Mouse (Mus musculus) gastrocnemius, postnatal 4 days (tissue): ENCODE data around the gene Tmco1. TPM values are rescaled to one million over a fixed set of nuclear protein-coding genes. Genes with fewer than 3 reads are reported as not detected.

ENCODE experiments used
- DNase-seq, 2 experiments: peaks; one replicate each; pipeline ENCODE4 v3.0.0; 2021 to 2022; ENCODE audit warnings: low spot score in 2 of 2, mixed read lengths in 2 of 2
- long read RNA-seq, 2 experiments: library from polyadenylated mRNA; stranded (forward); transcript quantifications; one replicate each; pipeline ENCODE4 v2.0.0; 2021
- total RNA-seq, 2 experiments: library from RNA; stranded (reverse); gene quantifications; 2 replicates each; pipeline ENCODE4 v1.2.3; 2021

Tmco1 gene
- 10 to 100 TPM; 45.2 to 50.6 TPM for total RNA-seq
- long read RNA-seq, experiment 1, transcript Tmco1-204 (7 exons, 1,573 nt): major isoform, 56 of 59 reads
- long read RNA-seq, experiment 1, partial matches to known transcripts: 0 of 59 reads
- long read RNA-seq, experiment 1, other reads (novel, unspliced or antisense): 3 of 59 reads
- long read RNA-seq, experiment 2, transcript Tmco1-204 (7 exons, 1,573 nt): major isoform, 36 of 41 reads
- long read RNA-seq, experiment 2, partial matches to known transcripts: 0 of 41 reads
- long read RNA-seq, experiment 2, other reads (novel, unspliced or antisense): 5 of 41 reads

GRCm38 (mm10) chr1:167308261-167309054 lies at the start of gene Tmco1:
TSS of gene Tmco1 (plus strand) at chr1:167308378.
- peak; percentile 99 for DNase-seq

GRCm38 (mm10) chr1:167259702-167260101 lies 48.5 kb upstream of the Tmco1 start:
- DNase-seq: no peak

- DNase-seq: no peak
Observed at GRCm38 (mm10) chr1:167261750-167262149, 46.4 kb upstream of the Tmco1 start.

GRCm38 (mm10) chr1:167262489-167263041 lies 45.6 kb upstream of the Tmco1 start:
- DNase-seq: no peak

GRCm38 (mm10) chr1:167265366-167265765 lies 42.8 kb upstream of the Tmco1 start:
- DNase-seq: no peak

- no peak for DNase-seq
Observed at GRCm38 (mm10) chr1:167266720-167267119, 41.5 kb upstream of the Tmco1 start.

GRCm38 (mm10) chr1:167268360-167269063 lies 39.7 kb upstream of the Tmco1 start:
- DNase-seq: no peak

- DNase-seq: no peak
Observed at GRCm38 (mm10) chr1:167269350-167269811, 38.8 kb upstream of the Tmco1 start.

- peak; percentile 73 to 91 for DNase-seq
Observed at GRCm38 (mm10) chr1:167269856-167270270, 38.3 kb upstream of the Tmco1 start.

- DNase-seq: peak; percentile 22 to 55
Observed at GRCm38 (mm10) chr1:167270342-167271111, 37.7 kb upstream of the Tmco1 start.

- no peak for DNase-seq
Observed at GRCm38 (mm10) chr1:167271304-167271703, 36.9 kb upstream of the Tmco1 start.

GRCm38 (mm10) chr1:167271841-167272240 lies 36.3 kb upstream of the Tmco1 start:
- DNase-seq: no peak

GRCm38 (mm10) chr1:167273380-167274163 lies 34.6 kb upstream of the Tmco1 start:
- no peak for DNase-seq

- DNase-seq: no peak
Observed at GRCm38 (mm10) chr1:167274646-167275390, 33.4 kb upstream of the Tmco1 start.

GRCm38 (mm10) chr1:167278395-167278794 lies 29.8 kb upstream of the Tmco1 start:
- no peak for DNase-seq

GRCm38 (mm10) chr1:167279160-167279715 lies 28.9 kb upstream of the Tmco1 start:
- DNase-seq: no peak

GRCm38 (mm10) chr1:167280061-167280460 lies 28.1 kb upstream of the Tmco1 start:
- no peak for DNase-seq

- no peak for DNase-seq
Observed at GRCm38 (mm10) chr1:167282112-167282511, 26.1 kb upstream of the Tmco1 start.

- no peak for DNase-seq
Observed at GRCm38 (mm10) chr1:167282768-167283167, 25.4 kb upstream of the Tmco1 start.
